Mouse (Mus musculus) hindbrain, postnatal 0 days (tissue): Measurements from ENCODE around the gene Dclk3. TPM values are rescaled to one million over a fixed set of nuclear protein-coding genes. Genes with fewer than 3 reads are reported as not detected.

Experiments
- ATAC-seq: fragments of 200-750 bp; cut with Nextera tagmentation; 2 replicates; pipeline ENCODE4 v1.8.0; 2017; ENCODE audit warnings: mild to moderate bottlenecking, moderate TSS enrichment, moderate library complexity
- DNase-seq: peaks from one replicate; pipeline ENCODE4 v3.0.0-alpha.2; 2015; ENCODE audit warnings: low spot score
- H3K27ac ChIP-seq: fragments of 300-500 bp; sonication (generic); 2 replicates; pipeline ENCODE4 v1.5.1; 2014; ENCODE audit warnings: mild to moderate bottlenecking
- H3K27me3 ChIP-seq: fragments of 300-500 bp; sonication (generic); 2 replicates; pipeline ENCODE4 v1.6.1; 2014; ENCODE audit warnings: low read length, mixed read lengths; ENCODE audit not compliant: insufficient read depth
- H3K36me3 ChIP-seq: fragments of 300-500 bp; sonication (generic); 2 replicates; pipeline ENCODE4 v1.6.1; 2014; ENCODE audit warnings: low read length, mixed read lengths; ENCODE audit not compliant: insufficient read depth
- H3K4me1 ChIP-seq: fragments of 300-500 bp; sonication (generic); 2 replicates; pipeline ENCODE4 v1.6.1; 2014; ENCODE audit warnings: antibody characterized with exemption, low read length, mixed read lengths; ENCODE audit not compliant: insufficient read depth
- H3K4me2 ChIP-seq: fragments of 300-500 bp; sonication (generic); 2 replicates; pipeline ENCODE4 v1.6.1; 2014; ENCODE audit warnings: low read depth, mild to moderate bottlenecking, low read length, moderate library complexity, mixed read lengths
- H3K4me3 ChIP-seq: fragments of 300-500 bp; sonication (generic); 2 replicates; pipeline ENCODE4 v1.5.1; 2014; ENCODE audit warnings: low read length
- H3K9ac ChIP-seq: fragments of 300-500 bp; sonication (generic); replicated peaks from 2 replicates; pipeline ENCODE4 v1.6.1; 2014; ENCODE audit warnings: mild to moderate bottlenecking, low read length, moderate library complexity, mixed read lengths
- H3K9me3 ChIP-seq: fragments of 300-500 bp; sonication (generic); 2 replicates; pipeline ENCODE4 v1.6.1; 2016; ENCODE audit warnings: low read length, mixed read lengths
- CTCF ChIP-seq: IDR thresholded peaks from 2 replicates; pipeline ENCODE4 v1.5.1; 2016; ENCODE audit warnings: antibody characterized with exemption, control low read depth, low read depth
- WGBS: fragments of 180-500 bp; shearing (Covaris S2); extraction: QIAGEN DNeasy Blood & Tissue Kit; methylation state at CpG from one replicate; pipeline ENCODE4 v1.1.7; 2014; 5-methylcytosine and 5-hydroxymethylcytosine counted together
- polyA plus RNA-seq: library from polyadenylated mRNA; unstranded; fragments of >200 nt; fragmentation: Nextera tagmentation; extraction: Ambion mirVana; gene quantifications from 2 replicates; pipeline ENCODE4 v1.2.1, GENCODE M21; 2015
- total RNA-seq: library from RNA; depleted of rRNA; stranded (reverse); fragments of >200 nt; gene quantifications from 2 replicates; pipeline ENCODE4 v1.2.3, GENCODE M21; 2014

Gene Dclk3
- total and polyA plus RNA-seq, 2 experiments from 2014 or later, result 8.8 to 13.1 TPM

- Histone ChIP-seq H3K27me3 (no peaks in the 10 kb centered on the region), H3K4me3 (no peak overlapping the region), H3K36me3 (no peaks in the 10 kb centered on the region), H3K4me2 (no peak overlapping the region), H3K9me3 (no peaks in the 10 kb centered on the region), H3K4me1 (no peaks in the 10 kb centered on the region), H3K27ac (no peak overlapping the region), H3K9ac (no peak overlapping the region)
- WGBS, result 80% methylated on average over 12 of the region's 12 CpGs
- DNase-seq, result no peak
- no peak for TF ChIP-seq CTCF
- no peak for ATAC-seq
Measured at GRCm38 (mm10) chr9:111450853-111451404, 12.0 kb downstream of the Dclk3 start.

- 59% methylated on average over 3 of the region's 3 CpGs for WGBS
- Histone ChIP-seq H3K27me3 (no peaks in the 10 kb centered on the region), H3K36me3 (no peaks in the 10 kb centered on the region), H3K4me2 (no peak overlapping the region), H3K9me3 (no peaks in the 10 kb centered on the region), H3K4me3 (no peak overlapping the region), H3K27ac (peak overlapping the region; percentile 41; the same call in 1 of the 2 replicates), H3K9ac (no peak overlapping the region), H3K4me1 (no peaks in the 10 kb centered on the region)
- ATAC-seq, result no peak
- DNase-seq, result no peak
- TF ChIP-seq CTCF, result no peak
Measured at GRCm38 (mm10) chr9:111453895-111454294, 15.0 kb downstream of the Dclk3 start.

GRCm38 (mm10) chr9:111457176-111457935 lies 18.5 kb downstream of the Dclk3 start:
- H3K4me3 ChIP-seq, result no peak overlapping the region
- H3K36me3 ChIP-seq, result no peaks in the 10 kb centered on the region
- peak; percentile 56 for DNase-seq
- peak overlapping the region; percentile 62; the same call in 1 of the 2 replicates for H3K27ac ChIP-seq
- H3K27me3 ChIP-seq, result no peaks in the 10 kb centered on the region
- H3K4me1 ChIP-seq, result peaks cover 12% of the 10 kb centered on the region; the same call in 1 of the 2 replicates
- no peaks in the 10 kb centered on the region for H3K9me3 ChIP-seq
- WGBS, result 64% methylated on average over 10 of the region's 10 CpGs
- TF ChIP-seq CTCF, result no peak
- no peak overlapping the region for H3K4me2 ChIP-seq
- H3K9ac ChIP-seq, result no peak overlapping the region
- ATAC-seq, result no peak

- TF ChIP-seq CTCF, result no peak
- no peak overlapping the region for H3K9ac ChIP-seq
- H3K36me3 ChIP-seq, result no peaks in the 10 kb centered on the region
- peaks cover 12% of the 10 kb centered on the region; the same call in 1 of the 2 replicates for H3K4me1 ChIP-seq
- ATAC-seq (no peak), DNase-seq (peak; percentile 45)
- H3K4me2 ChIP-seq, result no peak overlapping the region
- no peaks in the 10 kb centered on the region for H3K9me3 ChIP-seq
- H3K27ac ChIP-seq, result peak overlapping the region; percentile 62; the same call in 1 of the 2 replicates
- H3K4me3 ChIP-seq, result no peak overlapping the region
- WGBS, result 34% methylated on average over 4 of the region's 4 CpGs
- H3K27me3 ChIP-seq, result no peaks in the 10 kb centered on the region
Measured at GRCm38 (mm10) chr9:111457936-111458310, 19.0 kb downstream of the Dclk3 start.

GRCm38 (mm10) chr9:111459466-111459865 lies 20.6 kb downstream of the Dclk3 start:
- no peaks in the 10 kb centered on the region for H3K9me3 ChIP-seq
- no peaks in the 10 kb centered on the region for H3K36me3 ChIP-seq
- H3K4me2 ChIP-seq, result no peak overlapping the region
- DNase-seq (no peak), ATAC-seq (no peak)
- no peak overlapping the region for H3K27ac ChIP-seq
- no peak overlapping the region for H3K4me3 ChIP-seq
- no peaks in the 10 kb centered on the region for H3K27me3 ChIP-seq
- TF ChIP-seq CTCF, result no peak
- peaks cover 12% of the 10 kb centered on the region; the same call in 1 of the 2 replicates for H3K4me1 ChIP-seq
- whole genome bisulfite sequencing, result 74% methylated on average over 8 of the region's 8 CpGs
- no peak overlapping the region for H3K9ac ChIP-seq

- no peak overlapping the region for H3K9ac ChIP-seq
- H3K4me3 ChIP-seq, result no peak overlapping the region
- no peaks in the 10 kb centered on the region for H3K36me3 ChIP-seq
- ATAC-seq, result peak; percentile 27; the same call in 1 of the 2 replicates
- peaks cover 12% of the 10 kb centered on the region; the same call in 1 of the 2 replicates for H3K4me1 ChIP-seq
- H3K27me3 ChIP-seq, result no peaks in the 10 kb centered on the region
- H3K27ac ChIP-seq, result no peak overlapping the region
- WGBS, result 18% methylated on average over 6 of the region's 6 CpGs
- TF ChIP-seq CTCF, result no peak
- no peak overlapping the region for H3K4me2 ChIP-seq
- DNase-seq, result no peak
- no peaks in the 10 kb centered on the region for H3K9me3 ChIP-seq
Measured at GRCm38 (mm10) chr9:111460201-111460814, 21.4 kb downstream of the Dclk3 start.
